8 mouse cellular contexts compared by ENCODE assay signal in genomic region chr19:29100261-29100660, GRCm38 (mm10). TPM values are rescaled to one million over a fixed set of nuclear protein-coding genes. Genes with fewer than 3 reads are reported as not detected.
DNase-seq lines count a peak whose midpoint lies in the region; ATAC-seq and TF ChIP-seq lines count a peak whose summit lies in the region.

No protein-coding gene starts in this region.

- H3K9me3 ChIP-seq in megakaryocyte, embryonic 14.5 days = no peaks in the 10 kb centered on the region
- no peaks in the 10 kb centered on the region for H3K9me3 ChIP-seq in limb, embryonic 14.5 days (ENCODE audit: control insufficient read depth, low read length)
- H3K9me3 ChIP-seq in stomach, embryonic 16.5 days (replicated peaks; ENCODE audit: control insufficient read depth, low read length) = no peaks in the 10 kb centered on the region

- H3K4me3 ChIP-seq in megakaryocyte, embryonic 14.5 days (replicated peaks) = peak overlapping the region; percentile 99
- H3K4me3 ChIP-seq in limb, embryonic 14.5 days (replicated peaks; ENCODE audit: low read length) = peak overlapping the region; percentile 91
- H3K4me3 ChIP-seq in stomach, embryonic 16.5 days (replicated peaks; ENCODE audit: low read length) = peak overlapping the region; percentile 97

- TF ChIP-seq POLR2A in limb, embryonic 14.5 days (IDR thresholded peaks at IDR 0.05; ENCODE audit: borderline replicate concordance, extremely low read depth, insufficient read depth, insufficient read length) = no peak

- 18% methylated on average over 8 of the region's 8 CpGs for WGBS in limb, embryonic 14.5 days
- 24% methylated on average over 8 of the region's 8 CpGs for WGBS in stomach, embryonic 16.5 days

- peak; percentile 23 for DNase-seq in CD4-positive, CD25-positive, alpha-beta regulatory T cell, adult 2 months (ENCODE audit: low read depth, low spot score)
- DNase-seq in limb, embryonic 14.5 days (ENCODE audit: low spot score) = no peak
- DNase-seq in layer of hippocampus, adult 8-10 months (ENCODE audit: low spot score in 2 of 2) = no peak
- DNase-seq in kidney, postnatal 4 days = no peak

- H3K4me2 ChIP-seq in limb, embryonic 14.5 days (replicated peaks; ENCODE audit: low read depth, low read length, severe bottlenecking) = peak overlapping the region; percentile 65
- peak overlapping the region; percentile 70 for H3K4me2 ChIP-seq in stomach, embryonic 16.5 days (ENCODE audit: low read depth, low read length)

- peak overlapping the region; percentile 63 for H3K9ac ChIP-seq in limb, embryonic 14.5 days (ENCODE audit: low read depth, low read length, severe bottlenecking)
- peak overlapping the region; percentile 75 for H3K9ac ChIP-seq in stomach, embryonic 16.5 days (ENCODE audit: low read length)

- H3K27ac ChIP-seq in limb, embryonic 14.5 days (replicated peaks; ENCODE audit: low read depth, low read length) = no peak overlapping the region
- peak overlapping the region; percentile 22; the same call in 1 of the 2 replicates for H3K27ac ChIP-seq in stomach, embryonic 16.5 days (ENCODE audit: low read length)

- no peaks in the 10 kb centered on the region for H3K27me3 ChIP-seq in megakaryocyte, embryonic 14.5 days (replicated peaks)
- H3K27me3 ChIP-seq in limb, embryonic 14.5 days (ENCODE audit: control insufficient read depth, insufficient read depth, low read length) = no peaks in the 10 kb centered on the region
- H3K27me3 ChIP-seq in stomach, embryonic 16.5 days (ENCODE audit: control insufficient read depth, insufficient read depth, low read length) = no peaks in the 10 kb centered on the region

- H3K36me3 ChIP-seq in megakaryocyte, embryonic 14.5 days (replicated peaks; ENCODE audit: low read length) = peaks cover 12% of the 10 kb centered on the region
- no peaks in the 10 kb centered on the region for H3K36me3 ChIP-seq in limb, embryonic 14.5 days (ENCODE audit: control insufficient read depth, insufficient read depth, low read length)
- no peaks in the 10 kb centered on the region for H3K36me3 ChIP-seq in stomach, embryonic 16.5 days (ENCODE audit: control insufficient read depth, insufficient read depth, low read length)

- peaks cover 47% of the 10 kb centered on the region for H3K4me1 ChIP-seq in megakaryocyte, embryonic 14.5 days
- H3K4me1 ChIP-seq in limb, embryonic 14.5 days (ENCODE audit: control insufficient read depth, insufficient read depth, low read length) = peaks cover 8% of the 10 kb centered on the region; the same call in 1 of the 2 replicates
- H3K4me1 ChIP-seq in stomach, embryonic 16.5 days (ENCODE audit: control insufficient read depth, insufficient read depth, low read length) = peaks cover 6% of the 10 kb centered on the region

- no peak for ATAC-seq in CD4-positive, CD25-positive, alpha-beta regulatory T cell, adult 4 months
- no peak for ATAC-seq in megakaryocyte, adult 5-6 weeks (ENCODE audit: poor library complexity, severe bottlenecking)
- no peak for ATAC-seq in limb, embryonic 14.5 days (ENCODE audit: low FRiP score, low read depth)
- ATAC-seq in stomach, embryonic 16.5 days (ENCODE audit: insufficient read depth, low FRiP score) = no peak

RNA-seq across cellular contexts. Expression of gene Rcl1, which starts 0.9 kb away (rescaled TPM):
- polyA plus RNA-seq in CD4-positive, CD25-positive, alpha-beta regulatory T cell, adult 4 months (2017; shearing (Covaris generic)) = 10 to 100 TPM; 22.2 to 26.9 TPM
- polyA plus RNA-seq in megakaryocyte, embryonic 14.5 days (2012; ENCODE audit: insufficient read depth, low replicate concordance) = 15.5 and 37.9 TPM in 2 replicates
- 3.2 and 5.0 TPM in 2 replicates for total RNA-seq in megakaryocyte, adult 5-6 weeks (2015)
- total RNA-seq in megakaryocyte, adult 5-6 weeks (2017) = 11.7 TPM in 2 replicates
- 28.2 and 30.9 TPM in 2 replicates for polyA plus RNA-seq in limb, embryonic 14.5 days (2012; rRNA removed)
- 47.4 and 48.6 TPM in 2 replicates for polyA plus RNA-seq in limb, embryonic 14.5 days (2014; fragmentation: Nextera tagmentation; extraction: Ambion mirVana)
- polyA plus RNA-seq in stomach, embryonic 16.5 days (2015; fragmentation: Nextera tagmentation; extraction: Ambion mirVana) = 53.3 and 53.5 TPM in 2 replicates
- 10 to 100 TPM; 20.0 to 22.3 (median 20.7) TPM for total RNA-seq in layer of hippocampus, adult 8-10 months (2022)

RNA-seq across cellular contexts. Expression of gene Ak3, which starts 52.5 kb away (rescaled TPM):
- 10 to 100 TPM; 15.3 to 16.8 TPM for polyA plus RNA-seq in CD4-positive, CD25-positive, alpha-beta regulatory T cell, adult 4 months (2017; shearing (Covaris generic))
- 5.4 and 8.1 TPM in 2 replicates for polyA plus RNA-seq in megakaryocyte, embryonic 14.5 days (2012; ENCODE audit: insufficient read depth, low replicate concordance)
- 27.2 and 30.7 TPM in 2 replicates for total RNA-seq in megakaryocyte, adult 5-6 weeks (2015)
- 18.2 and 19.5 TPM in 2 replicates for total RNA-seq in megakaryocyte, adult 5-6 weeks (2017)
- 33.9 and 36.0 TPM in 2 replicates for polyA plus RNA-seq in limb, embryonic 14.5 days (2012; rRNA removed)
- 83.9 and 84.8 TPM in 2 replicates for polyA plus RNA-seq in limb, embryonic 14.5 days (2014; fragmentation: Nextera tagmentation; extraction: Ambion mirVana)
- polyA plus RNA-seq in stomach, embryonic 16.5 days (2015; fragmentation: Nextera tagmentation; extraction: Ambion mirVana) = 118 and 125 TPM in 2 replicates
- 10 to 100 TPM; 49.3 to 55.6 (median 52.0) TPM for total RNA-seq in layer of hippocampus, adult 8-10 months (2022)
